Comparison of ENCODE assay signal across 9 mouse cellular contexts in genomic region chr10:14391025-14391639, GRCm38 (mm10).
DNase-seq lines count a peak whose midpoint lies in the region; ATAC-seq and TF ChIP-seq lines count a peak whose summit lies in the region.
"Had no signal": no experiment of that assay in that cellular context is flagged by ENCODE, and none has a peak within 500 bp of the region (broad histone marks: within the 10 kb centered on the region; RNA-seq: fewer than 3 reads in every experiment).

No protein-coding gene starts in this region.

- H3K4me2 ChIP-seq in embryonic facial prominence, embryonic 11.5 days (ENCODE audit: low read depth, low read length) = no peak overlapping the region
- H3K4me2 ChIP-seq in heart, embryonic 12.5 days = no peak overlapping the region
- H3K4me2 ChIP-seq in kidney, postnatal 0 days (ENCODE audit: low read length) = no peak overlapping the region
- no peak overlapping the region for H3K4me2 ChIP-seq in liver, postnatal 0 days (ENCODE audit: low read depth, low read length)
- H3K4me2 ChIP-seq: heart, embryonic 13.5 days had no signal

- no peak overlapping the region for H3K27ac ChIP-seq in embryonic facial prominence, embryonic 11.5 days (replicated peaks; ENCODE audit: low read depth, low read length)
- H3K27ac ChIP-seq in heart, embryonic 12.5 days (ENCODE audit: poor library complexity, severe bottlenecking) = no peak overlapping the region
- H3K27ac ChIP-seq in kidney, postnatal 0 days = no peak overlapping the region
- H3K27ac ChIP-seq in liver, postnatal 0 days (ENCODE audit: low read depth) = no peak overlapping the region
- H3K27ac ChIP-seq: heart, embryonic 13.5 days had no signal

- no peak for TF ChIP-seq EP300 in liver, postnatal 0 days (IDR thresholded peaks at IDR 0.05; ENCODE audit: low read depth)

- peak; percentile 65; the same call in 1 of the 2 replicates for ATAC-seq in embryonic facial prominence, embryonic 11.5 days (replicated peaks; ENCODE audit: insufficient number of reproducible peaks, low FRiP score, low TSS enrichment, low read depth)
- peak; percentile 55; the same call in 1 of the 2 replicates for ATAC-seq in heart, embryonic 12.5 days (ENCODE audit: insufficient number of reproducible peaks, low FRiP score)
- peak; percentile 92 for ATAC-seq in kidney, postnatal 0 days (replicated peaks; ENCODE audit: low FRiP score, low read depth)
- ATAC-seq in liver, postnatal 0 days = 0 out of 2 replicates have a peak, but pooled peaks have one; percentile 31

- no peak overlapping the region for H3K4me3 ChIP-seq in embryonic facial prominence, embryonic 11.5 days (ENCODE audit: low read depth, low read length)
- no peak overlapping the region for H3K4me3 ChIP-seq in heart, embryonic 12.5 days
- no peak overlapping the region for H3K4me3 ChIP-seq in kidney, postnatal 0 days (replicated peaks; ENCODE audit: low read depth, low read length)
- H3K4me3 ChIP-seq in liver, postnatal 0 days (ENCODE audit: low read depth, low read length) = no peak overlapping the region
- H3K4me3 ChIP-seq: heart, embryonic 13.5 days had no signal

- H3K4me1 ChIP-seq in embryonic facial prominence, embryonic 11.5 days (ENCODE audit: control insufficient read depth, insufficient read depth, low read length) = no peaks in the 10 kb centered on the region
- H3K4me1 ChIP-seq in heart, embryonic 12.5 days (replicated peaks) = peaks cover 2% of the 10 kb centered on the region; the same call in 1 of the 2 replicates
- no peaks in the 10 kb centered on the region for H3K4me1 ChIP-seq in kidney, postnatal 0 days (replicated peaks; ENCODE audit: insufficient read depth, low read length)
- no peaks in the 10 kb centered on the region for H3K4me1 ChIP-seq in liver, postnatal 0 days (ENCODE audit: insufficient read depth)

- 15% methylated on average over 11 of the region's 11 CpGs for WGBS in embryonic facial prominence, embryonic 11.5 days
- 9% methylated on average over 11 of the region's 11 CpGs for WGBS in heart, embryonic 12.5 days
- WGBS in kidney, postnatal 0 days = 13% methylated on average over 11 of the region's 11 CpGs
- 9% methylated on average over 11 of the region's 11 CpGs for WGBS in liver, postnatal 0 days (ENCODE audit: insufficient replicate concordance)

- no peak overlapping the region for H3K9ac ChIP-seq in embryonic facial prominence, embryonic 11.5 days (replicated peaks; ENCODE audit: low read length)
- H3K9ac ChIP-seq in heart, embryonic 12.5 days = no peak overlapping the region
- no peak overlapping the region for H3K9ac ChIP-seq in kidney, postnatal 0 days (ENCODE audit: low read depth, low read length)
- H3K9ac ChIP-seq in liver, postnatal 0 days (replicated peaks) = no peak overlapping the region
- H3K9ac ChIP-seq: heart, embryonic 13.5 days had no signal

- no peaks in the 10 kb centered on the region for H3K36me3 ChIP-seq in embryonic facial prominence, embryonic 11.5 days (replicated peaks; ENCODE audit: control insufficient read depth, insufficient read depth, low read depth, low read length)
- no peaks in the 10 kb centered on the region for H3K36me3 ChIP-seq in heart, embryonic 12.5 days
- H3K36me3 ChIP-seq in kidney, postnatal 0 days (ENCODE audit: insufficient read depth, low read length) = no peaks in the 10 kb centered on the region
- H3K36me3 ChIP-seq in liver, postnatal 0 days (replicated peaks; ENCODE audit: insufficient read depth, low read length) = no peaks in the 10 kb centered on the region
- H3K36me3 ChIP-seq: heart, embryonic 13.5 days had no signal

- H3K9me3 ChIP-seq in embryonic facial prominence, embryonic 11.5 days (replicated peaks; ENCODE audit: control insufficient read depth, low read length) = no peaks in the 10 kb centered on the region
- no peaks in the 10 kb centered on the region for H3K9me3 ChIP-seq in heart, embryonic 12.5 days (replicated peaks)
- H3K9me3 ChIP-seq in kidney, postnatal 0 days (replicated peaks; ENCODE audit: low read length) = no peaks in the 10 kb centered on the region
- H3K9me3 ChIP-seq in liver, postnatal 0 days (ENCODE audit: low read length) = no peaks in the 10 kb centered on the region
- H3K9me3 ChIP-seq: heart, embryonic 13.5 days had no signal

- TF ChIP-seq CTCF in kidney, postnatal 0 days (IDR thresholded peaks at IDR 0.05; ENCODE audit: low read depth) = peak; percentile 79
- peak; percentile 69 for TF ChIP-seq CTCF in liver, postnatal 0 days (IDR thresholded peaks at IDR 0.05; ENCODE audit: low read depth)

- peak; percentile 68 for DNase-seq in CD4-positive helper T cell, adult 2 months (ENCODE audit: low read depth, low spot score)
- peak; percentile 69 for DNase-seq in adrenal gland, postnatal 10 days
- peak; percentile 86 for DNase-seq in embryonic facial prominence, embryonic 11.5 days (ENCODE audit: low spot score)
- DNase-seq in kidney, postnatal 0 days (ENCODE audit: low spot score) = peak; percentile 85
- peak; percentile 32 for DNase-seq in liver, postnatal 0 days
- DNase-seq in ovary, adult 18-20 months (ENCODE audit: low spot score) = peak; percentile 5
- peak; percentile 74 for DNase-seq in thymus, postnatal 0 days (ENCODE audit: low spot score)

- no peaks in the 10 kb centered on the region for H3K27me3 ChIP-seq in embryonic facial prominence, embryonic 11.5 days (ENCODE audit: control insufficient read depth, insufficient read depth, low read length)
- H3K27me3 ChIP-seq in heart, embryonic 12.5 days (replicated peaks) = no peaks in the 10 kb centered on the region
- no peaks in the 10 kb centered on the region for H3K27me3 ChIP-seq in kidney, postnatal 0 days (ENCODE audit: insufficient read depth, low read length)
- no peaks in the 10 kb centered on the region for H3K27me3 ChIP-seq in liver, postnatal 0 days (ENCODE audit: insufficient read depth, low read length)
- H3K27me3 ChIP-seq: heart, embryonic 13.5 days had no signal

Comparison
In these comparisons a context has a peak if more than half of its experiments do, and no peak if none do; other contexts are left out.
1. DNase-seq: peak in every context shown above with its lines; median percentile 86 in embryonic facial prominence, embryonic 11.5 days; 85 in kidney, postnatal 0 days; 74 in thymus, postnatal 0 days; 69 in adrenal gland, postnatal 10 days; 68 in CD4-positive helper T cell, adult 2 months; 32 in liver, postnatal 0 days; 5 in ovary, adult 18-20 months.
2. ATAC-seq: peak in every context shown above with its lines; median percentile 92 in kidney, postnatal 0 days; 65 in embryonic facial prominence, embryonic 11.5 days; 55 in heart, embryonic 12.5 days; 31 in liver, postnatal 0 days.